Mouse (Mus musculus) spleen, postnatal 36 days (tissue): ENCODE measurements at regions not wholly inside any gene's neighbourhood (a gene's known extent, or its start where the extent isn't known, plus 50 kb on each side); places are given as distances from the start of the nearest gene placed in this dataset.

ENCODE experiments used
- DNase-seq, 2 experiments: peaks; one replicate each; pipeline ENCODE4 v3.0.0; 2022; ENCODE audit warnings: low spot score in 2 of 2, mixed read lengths in 1 of 2

GRCm38 (mm10) chrX:4440381-4440780 is 69.9 kb downstream of the Btbd35f17 start:
- DNase-seq = peak in 1 of 2 experiments; percentile 4
